Mouse (Mus musculus): Measurements from ENCODE around the gene Vmn2r86. TPM values are rescaled to one million over a fixed set of nuclear protein-coding genes. Genes with fewer than 3 reads are reported as not detected.

Gene Vmn2r86
- polyA plus RNA-seq, 1 experiment from 2014 or later, result not detected

- Histone ChIP-seq H3K4me2 (no peak within 1 kb of the TSS), H3K27me3 (no peaks in the 10 kb centered on the region), H3K9ac (replicated peaks) (no peak within 1 kb of the TSS), H3K9me3 (no peaks in the 10 kb centered on the region), H3K27ac (no peak within 1 kb of the TSS), H3K36me3 (no peaks in the 10 kb centered on the region), H3K4me1 (replicated peaks) (no peaks in the 10 kb centered on the region), H3K4me3 (replicated peaks) (no peak within 1 kb of the TSS)
- no peak for ATAC-seq (ENCODE audit: insufficient number of reproducible peaks, insufficient read depth, low FRiP score, low TSS enrichment, low read depth)
Measured at GRCm38 (mm10) chr10:130394232-130394631, 61.6 kb downstream of the Vmn2r86 start, which contains the start of gene Vmn2r84. Vmn2r84 (minus strand) TSS chr10:130394332.

Other genes starting within 250 kb of the Vmn2r86 start
- gene Olfr827, start 241.6 kb downstream of the Vmn2r86 start, polyA plus RNA-seq (2016; fragmentation: Nextera tagmentation; extraction: Ambion mirVana), result not detected in 2 replicates
- gene Neurod4, start 175.8 kb downstream of the Vmn2r86 start, polyA plus RNA-seq (2016; fragmentation: Nextera tagmentation; extraction: Ambion mirVana), result 0.06 TPM in 1 of 2 replicates, not detected in the other
- 0.13 and 0.20 TPM in 2 replicates for gene Tespa1, start 133.2 kb downstream of the Vmn2r86 start, polyA plus RNA-seq (2016; fragmentation: Nextera tagmentation; extraction: Ambion mirVana)
- not detected in 2 replicates for gene Vmn2r84, start 61.7 kb downstream of the Vmn2r86 start, polyA plus RNA-seq (2016; fragmentation: Nextera tagmentation; extraction: Ambion mirVana)
- not detected in 2 replicates for gene Vmn2r85, start 26.3 kb downstream of the Vmn2r86 start, polyA plus RNA-seq (2016; fragmentation: Nextera tagmentation; extraction: Ambion mirVana)
- gene Vmn2r87, start 41.3 kb upstream of the Vmn2r86 start, polyA plus RNA-seq (2016; fragmentation: Nextera tagmentation; extraction: Ambion mirVana), result 0.08 TPM in 1 of 2 replicates, not detected in the other